Mouse (Mus musculus): ENCODE results near the gene Adcy2.
A peak's percentile ranks its signal among the peaks of the same experiment; 100 is the strongest.

Gene Adcy2

GRCm38 (mm10) chr13:68960513-68960912 is 38.8 kb downstream of the Adcy2 start:
- DNase-seq (ENCODE audit: low spot score in 2 of 2) = no peak

- DNase-seq (ENCODE audit: low spot score in 2 of 2) = no peak
Observed at GRCm38 (mm10) chr13:68959406-68959805, 39.9 kb downstream of the Adcy2 start.

GRCm38 (mm10) chr13:68942735-68943134 is 56.6 kb downstream of the Adcy2 start:
- DNase-seq (ENCODE audit: low spot score in 2 of 2) = no peak

DNA sequence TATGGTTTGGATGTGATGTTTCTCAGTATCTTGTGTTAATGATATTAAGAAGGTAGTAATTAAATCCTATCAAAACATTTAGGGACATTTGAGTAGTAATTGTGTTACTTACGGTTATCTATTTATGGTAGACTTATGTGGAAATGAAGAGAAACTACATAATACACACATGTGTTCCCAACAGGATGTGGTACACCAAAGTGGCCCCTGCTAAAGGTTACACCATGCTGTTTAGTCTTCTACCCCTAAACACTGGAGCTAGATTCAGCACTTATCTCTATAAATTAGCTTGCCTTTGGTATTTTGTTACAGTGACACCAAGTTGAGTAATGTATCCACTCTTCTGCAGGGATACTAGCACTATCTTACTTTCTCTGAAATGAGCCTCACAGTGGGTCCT is 57.9 kb downstream of the Adcy2 start:
- no peak for DNase-seq (ENCODE audit: low spot score in 2 of 2)

DNA sequence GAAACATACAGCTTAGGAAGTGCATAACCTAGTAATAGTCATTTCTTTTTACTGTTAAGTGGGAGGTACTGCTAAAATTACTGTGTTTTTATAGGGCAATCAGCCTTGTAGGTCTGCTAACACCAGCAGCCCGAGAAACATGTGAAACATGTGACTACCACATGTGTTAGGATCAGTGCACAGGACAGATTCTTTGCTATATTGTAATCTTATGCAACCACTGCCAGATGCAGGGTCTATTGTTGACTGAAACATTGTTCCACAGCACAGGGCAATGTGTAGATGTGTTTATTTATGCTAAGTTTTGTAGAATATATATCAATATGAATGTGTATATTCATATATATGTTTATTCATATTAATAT is 67.1 kb downstream of the Adcy2 start:
- DNase-seq (ENCODE audit: low spot score in 2 of 2) = no peak

GRCm38 (mm10) chr13:68931602-68932282 is 67.6 kb downstream of the Adcy2 start:
- no peak for DNase-seq (ENCODE audit: low spot score in 2 of 2)

DNA sequence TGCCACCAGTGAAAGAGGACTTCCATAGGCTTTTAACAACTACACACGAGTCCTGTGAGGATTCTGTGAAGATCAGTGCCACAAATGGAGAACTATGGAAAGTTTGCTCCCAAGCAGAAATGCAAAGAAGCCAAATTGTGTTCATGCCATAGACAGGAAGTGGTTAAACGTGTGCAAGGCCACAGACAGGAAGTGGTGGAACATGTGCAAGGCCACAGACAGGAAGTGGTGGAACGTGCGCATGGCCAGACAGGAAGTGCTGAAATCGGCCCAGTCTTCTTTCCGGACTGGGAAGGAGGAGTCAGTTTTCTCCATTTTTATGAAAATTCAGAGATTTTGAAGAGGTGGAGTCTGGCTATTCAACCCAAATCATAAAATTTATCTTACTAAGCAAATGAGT is 70.9 kb downstream of the Adcy2 start:
- peak; percentile 4 to 8 for DNase-seq (ENCODE audit: low spot score in 2 of 2)

GRCm38 (mm10) chr13:68913666-68914288 is 85.6 kb downstream of the Adcy2 start:
- DNase-seq (ENCODE audit: low spot score in 2 of 2) = no peak

GRCm38 (mm10) chr13:68906667-68907066 is 92.7 kb downstream of the Adcy2 start:
- no peak for DNase-seq (ENCODE audit: low spot score in 2 of 2)

DNA sequence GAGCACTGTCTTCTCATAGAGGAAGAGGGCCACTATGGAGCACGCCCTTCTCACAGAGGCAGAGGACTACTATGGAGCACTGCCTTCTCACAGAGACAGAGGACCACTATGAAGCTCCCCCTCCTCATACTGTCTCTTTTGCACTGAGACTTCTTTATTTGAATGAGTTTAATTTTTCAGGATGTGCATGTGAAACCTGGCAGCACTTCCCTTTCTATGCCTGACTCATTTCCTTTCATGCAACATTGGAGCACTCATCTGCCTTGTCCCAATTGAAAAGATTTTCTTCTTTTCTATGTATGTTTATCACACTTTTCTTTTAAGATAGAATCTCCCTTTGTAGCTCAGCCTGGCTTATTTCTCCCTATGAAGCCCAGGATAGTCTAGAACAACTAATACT is 96.6 kb downstream of the Adcy2 start:
- DNase-seq (ENCODE audit: low spot score in 2 of 2) = no peak

DNA sequence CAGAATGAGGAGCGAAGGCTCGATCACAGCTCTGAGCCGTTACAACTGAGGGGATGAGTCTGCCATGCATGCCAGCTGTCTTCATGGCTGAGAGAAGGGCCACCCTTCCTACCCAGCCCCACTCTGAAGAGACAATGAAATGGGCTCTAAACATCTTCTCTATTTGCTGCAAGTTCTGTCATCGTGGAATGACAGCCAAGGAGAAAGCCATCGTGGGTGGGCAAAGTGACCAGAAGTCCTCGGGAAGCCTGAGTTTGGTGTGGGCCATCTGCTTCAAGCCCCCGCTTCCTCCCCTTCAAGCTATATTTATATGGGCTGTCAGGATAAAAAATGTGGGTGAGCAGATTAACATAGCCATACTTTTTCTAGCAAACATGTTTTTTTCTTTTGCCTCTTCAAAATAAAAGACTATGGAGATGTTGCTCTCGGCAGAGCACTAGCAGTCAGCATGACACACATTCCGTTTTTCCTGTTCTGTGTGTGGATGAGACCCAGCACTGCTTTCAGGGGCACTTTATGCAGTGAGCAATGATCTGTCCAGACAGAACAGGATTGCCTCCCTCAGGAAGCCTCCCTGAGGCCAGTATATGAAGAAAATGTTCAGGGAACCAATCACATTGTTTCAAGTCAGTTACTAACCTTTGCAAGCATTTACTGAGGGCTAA is 109.3 kb downstream of the Adcy2 start:
- no peak for DNase-seq (ENCODE audit: low spot score in 2 of 2)

GRCm38 (mm10) chr13:68868776-68869175 is 130.6 kb downstream of the Adcy2 start:
- no peak for DNase-seq (ENCODE audit: low spot score in 2 of 2)

DNA sequence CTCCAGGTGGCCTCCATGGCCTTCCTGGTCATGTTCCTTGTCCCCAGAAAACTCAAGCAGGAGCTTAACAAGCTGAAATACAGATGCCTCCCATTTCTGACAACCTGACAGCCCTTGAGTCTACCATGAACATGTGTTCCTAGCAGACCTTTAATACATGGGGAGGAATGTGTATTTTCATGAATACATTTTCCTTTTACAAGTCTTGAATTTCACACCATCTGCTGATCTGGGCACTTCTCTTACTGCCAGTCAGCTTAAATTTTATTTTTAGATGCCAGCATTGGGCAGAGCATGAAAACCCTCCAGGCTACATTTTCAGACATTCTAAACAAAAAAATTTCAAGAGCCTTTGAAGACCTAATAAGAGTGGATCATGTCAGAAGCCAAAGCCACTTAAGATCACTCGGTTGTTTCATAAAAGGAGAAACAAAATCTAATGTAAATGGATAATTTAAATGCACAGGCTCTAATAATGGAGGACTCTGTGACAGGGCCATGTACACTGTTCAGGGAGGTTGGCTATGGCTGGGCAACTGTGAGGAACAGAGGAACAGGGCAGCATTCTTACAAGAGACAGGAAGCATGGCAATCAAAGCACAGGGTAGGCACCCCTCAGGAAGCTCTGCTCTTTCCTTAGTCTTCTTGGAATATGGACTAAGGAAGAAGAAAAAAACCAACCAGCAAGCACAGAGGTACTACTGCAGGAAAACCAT is 131.2 kb downstream of the Adcy2 start:
- DNase-seq (ENCODE audit: low spot score in 2 of 2) = no peak

- no peak for DNase-seq (ENCODE audit: low spot score in 2 of 2)
Observed at GRCm38 (mm10) chr13:68860036-68860435, 139.3 kb downstream of the Adcy2 start.

GRCm38 (mm10) chr13:68848265-68848664 is 151.1 kb downstream of the Adcy2 start:
- DNase-seq (ENCODE audit: low spot score in 2 of 2) = no peak

GRCm38 (mm10) chr13:68839517-68839916 is 159.8 kb downstream of the Adcy2 start:
- no peak for DNase-seq (ENCODE audit: low spot score in 2 of 2)

DNA sequence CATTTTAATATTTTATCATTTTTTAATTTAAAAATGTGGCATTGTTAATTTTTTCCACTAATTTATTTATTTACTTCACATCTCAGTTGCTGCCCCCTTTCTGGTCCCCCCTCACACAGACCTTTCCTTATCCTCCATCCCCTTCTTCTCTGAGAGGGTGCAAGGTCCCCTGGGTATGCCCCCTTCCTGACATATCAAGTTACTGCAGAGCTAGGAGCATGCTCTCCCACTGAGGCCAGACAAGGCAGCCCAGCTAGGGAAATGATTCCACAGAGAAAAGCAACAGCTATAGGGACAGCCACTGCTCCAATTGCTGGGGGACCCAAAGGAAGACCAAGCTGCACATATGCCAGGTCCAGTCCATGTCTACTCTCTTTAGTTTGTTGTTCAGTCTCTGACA is 163.2 kb downstream of the Adcy2 start:
- DNase-seq (ENCODE audit: low spot score in 2 of 2) = no peak

GRCm38 (mm10) chr13:68835424-68836045 is 163.8 kb downstream of the Adcy2 start:
- no peak for DNase-seq (ENCODE audit: low spot score in 2 of 2)

DNA sequence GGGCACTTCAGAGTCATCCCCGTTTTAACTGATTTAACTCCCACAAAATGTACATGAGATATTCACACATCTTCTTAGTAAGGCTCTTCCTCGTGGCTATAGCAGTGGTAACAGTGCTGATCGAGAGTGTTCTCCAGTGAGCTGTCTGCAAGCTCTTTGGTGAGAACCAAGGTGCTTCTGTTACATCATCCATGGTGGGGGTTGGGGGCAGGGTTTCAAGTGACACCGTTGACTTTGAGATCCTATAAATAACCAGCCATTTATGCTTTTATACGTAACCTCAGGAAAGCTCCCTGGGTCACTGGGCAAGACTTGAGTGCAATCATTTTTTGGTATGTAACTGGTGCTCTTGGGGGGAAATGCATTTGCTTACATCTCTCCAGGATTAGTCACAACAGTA is 167.2 kb downstream of the Adcy2 start:
- DNase-seq (ENCODE audit: low spot score in 2 of 2) = no peak

GRCm38 (mm10) chr13:68830030-68830759 is 169.1 kb downstream of the Adcy2 start:
- DNase-seq (ENCODE audit: low spot score in 2 of 2) = no peak

DNA sequence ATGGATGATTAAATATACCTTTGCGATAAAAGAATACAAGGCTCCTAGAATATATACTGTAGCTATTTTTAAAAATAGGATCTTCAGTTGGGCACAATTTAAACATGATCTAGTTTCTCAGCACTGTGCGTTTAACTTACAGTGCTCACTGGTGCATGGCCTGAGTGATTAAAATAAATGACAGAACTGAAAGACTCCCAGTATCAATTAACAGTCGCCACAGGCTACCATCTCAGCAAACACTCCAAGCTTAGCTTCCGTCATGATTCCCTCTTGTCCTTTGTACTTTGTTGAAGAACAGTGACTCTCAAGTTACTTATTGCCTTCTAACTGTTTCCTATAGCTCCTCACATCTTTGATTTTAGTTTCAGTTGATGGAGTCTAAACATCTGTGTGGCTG is 170.9 kb downstream of the Adcy2 start:
- DNase-seq (ENCODE audit: low spot score in 2 of 2) = no peak

Measured in thymus, postnatal 10 days (tissue).